Mouse (Mus musculus): ENCODE data around the gene Cdc34.

Gene Cdc34

DNA sequence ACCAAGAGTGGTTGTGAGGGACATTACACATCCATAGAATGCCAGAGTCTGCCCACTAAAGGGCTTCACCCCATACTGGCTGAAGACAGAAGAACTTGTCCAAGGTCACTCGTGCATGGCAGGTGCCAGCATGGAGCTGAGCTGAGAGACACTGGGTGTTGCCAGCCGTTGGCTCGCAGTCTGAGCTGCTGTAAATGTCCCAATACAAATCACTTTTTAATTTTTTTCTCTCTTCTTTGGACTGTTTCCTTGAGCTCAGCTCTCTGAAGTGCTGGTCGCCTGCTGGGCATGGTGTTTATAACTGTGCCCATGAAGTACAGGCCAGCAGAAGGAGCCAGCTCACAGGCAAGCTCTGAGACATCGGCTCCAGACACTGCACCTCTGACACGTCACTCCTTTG, 41.1 kb downstream of the Cdc34 start:
- DNase-seq = no peak

DNA sequence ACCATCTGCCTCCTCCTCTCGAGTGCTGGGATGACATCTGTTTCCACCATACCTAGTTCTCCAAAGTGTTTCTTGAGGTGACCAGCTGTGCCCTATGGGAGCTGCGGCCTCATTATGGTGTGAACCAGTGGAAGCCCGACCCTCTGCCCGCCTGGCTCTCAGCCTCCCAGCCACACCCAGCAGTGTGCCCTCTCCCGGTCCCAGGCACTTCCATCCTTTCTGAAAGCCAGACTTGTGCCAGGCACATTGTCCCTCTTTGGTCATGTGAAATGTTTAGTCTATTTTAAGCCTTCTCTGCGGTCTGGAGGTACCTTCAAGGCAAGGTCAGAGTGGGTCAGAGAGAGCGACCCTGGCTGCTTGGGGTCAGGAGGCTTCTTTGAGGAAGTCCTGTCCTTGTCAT, 41.7 kb downstream of the Cdc34 start:
- no peak for DNase-seq

DNA sequence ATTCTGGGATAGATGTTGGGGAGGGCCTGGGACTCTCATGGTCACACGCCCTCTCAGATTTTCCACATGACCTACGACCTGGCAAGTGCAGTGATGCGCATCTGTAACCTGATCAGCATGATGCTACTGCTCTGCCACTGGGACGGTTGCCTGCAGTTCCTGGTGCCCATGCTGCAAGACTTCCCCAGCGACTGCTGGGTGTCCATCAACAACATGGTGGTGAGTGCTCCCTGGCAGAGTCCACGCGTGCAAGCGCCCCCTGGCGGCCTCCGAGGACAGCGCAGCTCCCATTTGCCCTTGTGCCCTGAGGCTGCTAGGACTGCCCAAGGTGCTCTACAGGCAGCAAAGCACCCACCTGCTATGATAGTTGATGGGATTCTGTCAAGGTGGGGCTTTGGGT, 44.1 kb downstream of the Cdc34 start:
- peak; percentile 63 for DNase-seq

DNA sequence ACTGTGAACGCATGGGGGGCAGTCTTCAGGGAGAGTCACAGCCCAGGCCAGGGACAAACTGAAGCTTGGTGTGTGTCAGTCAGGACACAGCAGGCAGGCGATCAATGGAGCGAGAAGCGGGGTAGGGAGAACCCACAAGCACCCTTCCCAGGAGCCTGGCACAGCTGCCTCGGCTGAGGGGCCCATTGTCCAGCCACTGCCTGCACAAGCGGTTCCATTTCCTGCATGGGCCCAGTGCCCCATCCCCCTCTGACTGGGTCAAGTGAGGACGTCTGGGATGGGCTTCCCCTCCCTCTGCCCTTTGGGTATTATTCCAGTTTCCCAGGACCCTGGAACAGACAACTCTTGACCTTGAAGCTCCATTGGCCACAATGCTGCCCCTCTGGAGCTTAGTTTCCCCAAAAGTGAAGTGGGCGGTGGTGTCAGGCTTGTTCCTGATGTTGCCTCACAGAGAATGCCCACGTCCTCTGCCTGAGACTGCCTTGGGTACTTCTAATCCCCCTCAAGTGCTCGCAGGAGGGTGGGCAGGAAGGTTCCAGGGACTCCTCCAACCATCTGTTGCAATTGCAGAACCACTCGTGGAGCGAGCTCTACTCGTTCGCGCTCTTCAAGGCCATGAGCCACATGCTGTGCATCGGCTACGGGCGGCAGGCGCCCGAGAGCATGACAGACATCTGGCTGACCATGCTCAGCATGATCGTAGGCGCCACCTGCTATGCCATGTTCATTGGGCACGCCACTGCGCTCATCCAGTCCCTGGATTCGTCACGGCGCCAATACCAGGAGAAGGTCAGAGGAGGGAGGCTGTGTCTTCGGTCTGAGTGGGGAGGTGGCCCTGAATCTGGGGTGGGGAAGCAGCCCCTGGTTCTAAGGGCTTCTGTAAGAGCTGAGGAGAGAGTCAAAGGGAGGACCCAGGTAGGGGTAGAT, 46.6 kb downstream of the Cdc34 start:
- DNase-seq = no peak

DNA sequence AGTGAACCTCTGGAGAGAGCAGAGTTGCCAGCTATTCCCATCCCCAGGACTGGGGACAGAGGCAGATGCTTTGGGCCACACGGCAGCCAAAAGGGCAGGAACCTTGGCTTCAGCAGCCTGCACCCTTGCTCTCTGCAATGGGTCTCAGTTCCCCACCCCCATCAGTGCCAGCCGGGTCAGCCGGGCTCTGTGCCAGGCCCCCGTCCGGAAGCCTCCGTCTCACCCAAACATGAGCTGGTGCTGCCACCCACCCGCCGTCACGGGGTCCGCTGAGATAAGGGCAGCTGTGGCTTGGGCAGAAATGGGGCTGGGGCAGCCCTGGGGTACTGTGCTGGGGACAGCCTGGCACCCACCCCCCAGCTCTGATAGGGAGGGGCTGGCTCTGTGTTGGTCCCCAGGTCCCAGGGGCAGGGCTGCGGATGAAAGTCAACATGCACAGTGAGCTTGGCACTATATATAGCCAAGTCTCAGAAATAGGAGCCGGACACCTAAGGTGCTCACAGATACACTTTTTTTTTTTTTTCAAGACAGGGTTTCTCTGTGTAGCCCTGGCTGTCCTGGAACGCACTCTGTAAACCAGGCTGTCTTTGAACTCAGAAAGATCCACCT, 47.5 kb downstream of the Cdc34 start:
- DNase-seq = no peak

DNA sequence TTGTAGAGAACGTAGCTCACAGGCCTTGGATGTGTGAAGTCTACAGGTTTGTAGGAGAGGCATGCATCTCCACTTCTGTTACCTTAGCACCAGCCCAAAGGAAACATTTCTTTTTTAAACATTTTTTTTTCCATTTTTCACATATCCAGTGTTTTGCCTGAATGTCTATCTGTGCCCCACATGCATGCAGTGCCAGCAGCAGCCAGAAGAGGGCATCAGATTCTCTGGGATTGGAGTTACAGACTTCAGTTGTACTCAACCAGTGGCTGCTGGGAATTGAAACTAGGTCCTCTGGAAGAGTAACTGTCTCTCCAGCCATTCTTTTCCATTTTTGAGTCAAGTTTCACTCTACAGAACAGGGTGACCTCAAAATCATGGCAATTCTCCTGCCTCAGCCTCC, 50.5 kb downstream of the Cdc34 start:
- no peak for DNase-seq

DNA sequence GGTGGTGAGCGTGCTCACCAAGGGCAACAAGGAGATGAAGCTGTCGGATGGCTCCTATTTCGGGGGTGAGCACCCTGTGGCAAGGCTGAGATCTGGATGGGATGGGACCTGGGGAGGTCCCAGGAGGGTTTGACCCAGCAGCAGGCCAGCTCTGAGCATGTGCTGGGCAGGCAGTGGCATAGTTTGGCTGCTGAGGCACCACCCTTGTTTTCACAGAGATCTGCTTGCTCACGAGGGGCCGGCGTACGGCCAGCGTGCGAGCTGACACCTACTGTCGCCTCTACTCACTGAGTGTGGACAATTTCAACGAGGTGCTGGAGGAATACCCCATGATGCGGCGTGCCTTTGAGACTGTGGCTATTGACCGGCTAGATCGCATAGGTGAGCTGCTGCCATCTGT, 51.9 kb downstream of the Cdc34 start:
- no peak for DNase-seq

DNA sequence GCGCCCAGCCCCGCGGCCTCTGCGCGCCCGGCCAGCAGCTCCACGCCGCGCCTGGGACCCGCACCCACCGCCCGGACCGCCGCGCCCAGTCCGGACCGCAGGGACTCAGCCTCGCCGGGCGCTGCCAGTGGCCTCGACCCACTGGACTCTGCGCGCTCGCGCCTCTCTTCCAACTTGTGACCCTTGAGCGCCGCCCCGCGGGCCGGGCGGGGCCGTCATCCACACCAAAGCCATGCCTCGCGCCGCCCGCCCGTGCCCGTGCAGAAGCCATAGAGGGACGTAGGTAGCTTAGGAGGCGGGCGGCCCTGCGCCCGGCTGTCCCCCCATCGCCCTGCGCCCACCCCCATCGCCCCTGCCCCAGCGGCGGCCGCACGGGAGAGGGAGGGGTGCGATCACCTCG, 53.4 kb downstream of the Cdc34 start:
- no peak for DNase-seq

DNA sequence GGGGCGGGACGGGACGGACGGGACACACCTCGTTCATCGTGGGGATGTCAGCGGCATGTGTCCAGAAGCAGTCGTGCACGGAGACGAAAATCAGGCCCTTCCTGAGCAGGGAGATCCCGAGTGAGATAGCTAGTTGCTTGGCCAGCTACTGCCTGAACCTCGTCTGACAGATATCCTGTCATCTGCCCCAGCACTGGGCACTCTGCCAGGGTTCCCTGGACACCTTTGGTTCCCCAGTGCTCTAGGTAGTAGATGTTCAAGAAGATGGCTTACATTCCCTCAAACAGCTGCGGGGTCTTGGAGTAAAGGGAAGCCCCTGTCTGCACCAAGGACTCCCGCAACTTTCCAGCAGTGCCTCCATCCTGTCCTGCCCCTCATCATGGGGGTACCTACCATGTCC, 54.7 kb downstream of the Cdc34 start:
- DNase-seq = no peak

Data from kidney, adult 11 months (tissue).